Mouse (Mus musculus) erythroblast, adult 5-6 weeks (primary cell): ENCODE data around the gene Dnajc11. TPM values are rescaled to one million over a fixed set of nuclear protein-coding genes. Genes with fewer than 3 reads are reported as not detected.

Source experiments
- ATAC-seq: replicated peaks from 2 replicates; pipeline ENCODE4 v1.8.0; 2016; ENCODE audit warnings: moderate number of reproducible peaks, mild to moderate bottlenecking, moderate TSS enrichment, inconsistent platforms; ENCODE audit not compliant: poor library complexity, low FRiP score, severe bottlenecking
- total RNA-seq, 2 experiments: library from RNA; stranded (forward) in 1 of 2; stranded (reverse) in 1 of 2; fragments of 150-400 nt in 1 of 2; fragments of 200-764, 138-1000 nt in 1 of 2; gene quantifications; 2 replicates each; pipeline versions ENCODE4 v1.2.3 to v1.2.4; 2015 to 2017; ENCODE audit warnings: low replicate concordance in 2 of 2

Gene Dnajc11
- total RNA-seq (2015; ENCODE audit: low replicate concordance) (17.1 and 26.3 TPM in 2 replicates), total RNA-seq (2017; ENCODE audit: low replicate concordance) (39.4 and 50.2 TPM in 2 replicates)

GRCm38 (mm10) chr4:151933505-151934214, at the start of gene Dnajc11:
Gene Dnajc11, plus strand, starts transcription at chr4:151933691.
- ATAC-seq: peak; percentile 85

- no peak for ATAC-seq
Measured at GRCm38 (mm10) chr4:151893241-151893640, 40.2 kb upstream of the Dnajc11 start.

GRCm38 (mm10) chr4:151894926-151895325, 38.6 kb upstream of the Dnajc11 start:
- ATAC-seq: no peak

- ATAC-seq: no peak
Measured at GRCm38 (mm10) chr4:151895624-151896023, 37.9 kb upstream of the Dnajc11 start.

GRCm38 (mm10) chr4:151897069-151897617, 36.3 kb upstream of the Dnajc11 start:
- no peak for ATAC-seq

- ATAC-seq: no peak
Measured at GRCm38 (mm10) chr4:151898600-151899245, 34.8 kb upstream of the Dnajc11 start.

- 0 out of 2 replicates have a peak, but pooled peaks have one; percentile 19 for ATAC-seq
Measured at GRCm38 (mm10) chr4:151899707-151900384, 33.6 kb upstream of the Dnajc11 start.

- ATAC-seq: no peak
Measured at GRCm38 (mm10) chr4:151900735-151901134, 32.8 kb upstream of the Dnajc11 start.

GRCm38 (mm10) chr4:151901422-151901821, 32.1 kb upstream of the Dnajc11 start:
- ATAC-seq: peak; percentile 55; the same call in 1 of the 2 replicates

- no peak for ATAC-seq
Measured at GRCm38 (mm10) chr4:151902046-151902688, 31.3 kb upstream of the Dnajc11 start.

GRCm38 (mm10) chr4:151902689-151903241, 30.7 kb upstream of the Dnajc11 start:
- ATAC-seq: peak; percentile 75

- ATAC-seq: no peak
Measured at GRCm38 (mm10) chr4:151904098-151904497, 29.4 kb upstream of the Dnajc11 start.

GRCm38 (mm10) chr4:151905621-151906020, 27.9 kb upstream of the Dnajc11 start:
- ATAC-seq: no peak

GRCm38 (mm10) chr4:151907577-151908343, 25.7 kb upstream of the Dnajc11 start:
- ATAC-seq: no peak

GRCm38 (mm10) chr4:151908809-151909208, 24.7 kb upstream of the Dnajc11 start:
- ATAC-seq: no peak

- ATAC-seq: no peak
Measured at GRCm38 (mm10) chr4:151916271-151916670, 17.2 kb upstream of the Dnajc11 start.

- no peak for ATAC-seq
Measured at GRCm38 (mm10) chr4:151919135-151919840, 14.2 kb upstream of the Dnajc11 start.
